Mouse (Mus musculus) megakaryocyte-erythroid progenitor cell, adult 5-6 weeks (primary cell): ENCODE data around the gene Neurog3. TPM values are rescaled to one million over a fixed set of nuclear protein-coding genes. Genes with fewer than 3 reads are reported as not detected.

ENCODE experiments used
- ATAC-seq: replicated peaks from 2 replicates; pipeline ENCODE4 v1.8.0; 2016; ENCODE audit warnings: mild to moderate bottlenecking, inconsistent platforms; ENCODE audit not compliant: severe bottlenecking, poor library complexity, low FRiP score, low TSS enrichment
- total RNA-seq, 2 experiments: library from RNA; stranded (forward) in 1 of 2; stranded (reverse) in 1 of 2; fragments of 200-1000, 215-1000 nt in 1 of 2; fragments of >200 nt in 1 of 2; fragmentation: Nextera tagmentation in 1 of 2; gene quantifications; 2 replicates each; pipeline ENCODE4 v1.2.3; 2014 to 2017

Neurog3 gene
- total RNA-seq (2014; fragmentation: Nextera tagmentation) (not detected in 2 replicates), total RNA-seq (2017) (not detected in 2 replicates)

- no peak for ATAC-seq
Observed at GRCm38 (mm10) chr10:62132691-62133281, at the start of gene Neurog3. Gene Neurog3 (plus strand): TSS chr10:62133090.

- ATAC-seq, result no peak
Observed at GRCm38 (mm10) chr10:62086044-62086443, 46.8 kb upstream of the Neurog3 start.

- no peak for ATAC-seq
Observed at GRCm38 (mm10) chr10:62086826-62087225, 46.1 kb upstream of the Neurog3 start.

- ATAC-seq, result no peak
Observed at GRCm38 (mm10) chr10:62088411-62088810, 44.5 kb upstream of the Neurog3 start.

DNA sequence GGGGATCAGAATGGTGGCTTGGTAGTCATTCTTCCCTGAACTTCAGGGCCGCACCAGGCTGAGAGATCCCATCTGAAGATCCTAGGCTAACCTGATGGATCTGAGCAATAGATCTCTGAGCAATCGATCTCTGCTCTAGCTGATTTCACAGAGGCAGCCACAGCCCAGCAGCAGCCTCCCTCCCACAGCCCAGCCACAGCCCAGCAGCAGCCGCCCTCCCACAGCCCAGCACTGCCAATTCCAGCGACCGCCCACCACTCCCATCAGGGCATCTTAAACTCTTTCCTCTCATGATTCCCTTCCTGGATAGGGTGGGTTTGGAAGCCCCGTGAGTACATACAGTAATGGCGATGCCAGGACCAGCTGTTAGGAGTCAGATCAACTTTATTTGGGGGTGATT is 43.8 kb upstream of the Neurog3 start:
- ATAC-seq, result no peak

GRCm38 (mm10) chr10:62089486-62089885 is 43.4 kb upstream of the Neurog3 start:
- no peak for ATAC-seq

- ATAC-seq, result no peak
Observed at GRCm38 (mm10) chr10:62093903-62094302, 39.0 kb upstream of the Neurog3 start.

- no peak for ATAC-seq
Observed at GRCm38 (mm10) chr10:62094401-62094800, 38.5 kb upstream of the Neurog3 start.

DNA sequence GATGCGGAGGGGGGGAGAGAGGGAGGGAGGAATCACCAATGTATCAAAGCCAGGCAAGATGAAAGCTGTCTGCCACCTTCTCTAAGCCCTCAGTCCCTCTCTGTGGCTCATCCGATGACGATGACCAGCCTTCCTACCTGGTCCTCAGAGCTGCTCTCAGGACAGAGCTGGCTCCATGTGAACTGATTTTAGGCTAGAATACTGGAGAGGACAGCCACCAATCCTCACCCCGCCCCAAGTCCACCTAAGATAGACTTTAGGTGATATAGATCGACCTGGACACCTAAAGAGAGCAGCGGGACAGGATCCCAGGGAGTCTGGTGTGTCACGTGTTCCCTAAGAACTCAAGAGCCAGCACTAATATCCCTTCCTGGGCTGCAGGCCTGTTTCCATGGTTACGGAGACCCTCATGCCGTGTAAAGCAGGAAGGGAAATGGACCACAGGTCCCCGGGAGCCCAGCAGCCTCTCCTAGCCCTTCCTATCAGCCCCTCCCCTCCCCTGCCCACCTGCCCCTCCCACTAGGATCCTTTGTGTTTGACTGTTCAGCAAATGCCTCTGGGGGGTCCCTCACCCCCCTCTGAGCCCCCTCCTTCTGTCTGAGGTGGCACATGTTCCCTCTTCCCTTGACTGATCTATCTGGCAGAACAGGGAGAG is 33.0 kb upstream of the Neurog3 start:
- no peak for ATAC-seq

- ATAC-seq, result peak; percentile 68
Observed at GRCm38 (mm10) chr10:62101504-62102439, 31.1 kb upstream of the Neurog3 start.

- peak; percentile 54; the same call in 1 of the 2 replicates for ATAC-seq
Observed at GRCm38 (mm10) chr10:62104835-62105576, 27.9 kb upstream of the Neurog3 start.

- ATAC-seq, result no peak
Observed at GRCm38 (mm10) chr10:62107048-62107447, 25.8 kb upstream of the Neurog3 start.

- ATAC-seq, result peak; percentile 83
Observed at GRCm38 (mm10) chr10:62110504-62111206, 22.2 kb upstream of the Neurog3 start.

- ATAC-seq, result no peak
Observed at GRCm38 (mm10) chr10:62111207-62111576, 21.7 kb upstream of the Neurog3 start.

DNA sequence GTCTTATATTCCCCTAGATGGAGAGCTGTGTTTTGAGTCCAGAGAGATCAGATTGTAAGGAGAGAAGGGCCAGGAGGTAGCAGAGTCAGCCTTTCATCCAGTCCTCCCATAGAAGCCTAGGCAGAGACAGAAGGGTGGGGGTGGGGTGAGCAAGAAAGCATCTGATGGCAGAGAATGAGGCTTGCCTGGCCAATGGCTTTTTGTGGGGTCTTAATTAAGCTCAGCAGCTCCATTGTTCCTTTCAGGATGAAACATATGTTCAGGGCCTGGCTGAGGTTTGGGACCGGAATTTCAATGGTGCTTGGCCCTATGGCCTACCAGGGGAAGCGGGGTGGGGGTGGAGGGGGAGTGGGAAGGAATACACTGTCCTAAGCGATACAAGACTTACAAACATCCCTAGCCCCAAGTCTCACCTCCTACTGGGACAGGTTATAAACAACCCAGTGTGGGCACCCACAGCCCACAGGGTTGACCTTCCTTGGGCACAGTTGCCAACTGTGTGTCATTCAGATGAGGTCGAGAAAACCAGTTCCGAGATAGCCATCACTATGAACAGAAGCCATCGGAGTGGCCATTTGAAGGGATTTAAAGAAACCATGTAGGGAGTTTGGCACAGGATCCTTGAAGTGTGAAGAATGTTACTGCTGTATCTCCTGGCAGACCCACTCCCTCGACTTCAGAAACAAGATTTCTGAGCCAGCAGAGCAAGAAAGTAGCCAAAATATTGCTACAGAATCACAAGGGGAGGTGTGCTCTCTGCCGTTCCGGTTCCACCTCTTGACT is 18.8 kb upstream of the Neurog3 start:
- ATAC-seq, result no peak

- ATAC-seq, result no peak
Observed at GRCm38 (mm10) chr10:62127137-62127536, 5.8 kb upstream of the Neurog3 start.

GRCm38 (mm10) chr10:62127711-62128231 is 5.1 kb upstream of the Neurog3 start:
- no peak for ATAC-seq

GRCm38 (mm10) chr10:62128316-62128951 is 4.5 kb upstream of the Neurog3 start:
- ATAC-seq, result no peak
